Mouse (Mus musculus): ENCODE data around the gene Birc6. TPM values are rescaled to one million over a fixed set of nuclear protein-coding genes. Genes with fewer than 3 reads are reported as not detected.

Gene Birc6
- polyA plus RNA-seq, 1 experiment from 2014 or later, result 80.0 TPM

DNA sequence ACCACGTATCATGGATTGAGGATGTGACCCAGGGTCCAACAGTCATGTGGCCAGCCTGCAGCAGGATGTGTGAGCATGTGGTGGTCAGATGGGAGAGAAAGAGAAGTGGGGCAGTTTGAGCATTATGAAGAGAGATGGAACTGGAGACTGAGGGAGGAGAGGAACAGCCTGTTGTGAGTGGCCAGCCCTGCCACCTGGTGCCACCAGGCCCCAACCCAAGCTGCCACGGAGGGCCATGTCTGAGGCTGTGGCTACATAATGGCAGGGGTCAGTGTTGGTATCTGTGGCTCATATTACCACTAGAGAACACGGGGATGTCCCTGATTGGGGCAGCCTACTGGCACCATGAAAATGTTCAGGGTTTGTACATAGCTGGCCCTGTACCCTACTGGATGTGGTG, 187.0 kb downstream of the Birc6 start:
- WGBS, result 55% methylated on average over 3 of the region's 3 CpGs
- no peak overlapping the region for H3K4me3 ChIP-seq
- H3K9me3 ChIP-seq, result no peaks in the 10 kb centered on the region
- no peak overlapping the region for H3K27ac ChIP-seq
- peaks cover 6% of the 10 kb centered on the region for H3K4me1 ChIP-seq
- H3K4me2 ChIP-seq, result no peak overlapping the region
- ATAC-seq (ENCODE audit: borderline replicate concordance, extremely low read depth, low FRiP score, low TSS enrichment), result no peak
- H3K27me3 ChIP-seq, result no peaks in the 10 kb centered on the region
- H3K36me3 ChIP-seq, result no peaks in the 10 kb centered on the region
- no peak overlapping the region for H3K9ac ChIP-seq

DNA sequence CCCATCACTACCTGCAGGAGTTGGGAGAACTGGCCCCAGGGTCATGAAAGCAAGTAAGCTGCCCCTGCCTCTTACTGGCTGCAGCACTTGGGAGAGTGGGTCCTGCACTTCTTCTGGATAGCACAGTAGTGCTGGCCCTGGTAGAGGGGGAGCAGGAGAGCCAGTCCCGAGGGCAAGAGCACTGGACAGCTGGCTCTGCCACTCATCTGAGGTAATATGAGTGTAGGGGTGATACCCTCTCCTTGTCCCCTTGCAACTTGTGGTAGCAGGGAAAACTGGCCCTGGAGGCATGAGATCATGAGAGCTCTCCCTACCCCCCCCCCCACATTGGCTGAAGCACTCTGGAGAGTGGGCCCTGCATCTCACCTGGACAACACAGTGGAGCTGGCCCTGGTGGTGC, 187.6 kb downstream of the Birc6 start:
- ATAC-seq (ENCODE audit: borderline replicate concordance, extremely low read depth, low FRiP score, low TSS enrichment), result no peak
- H3K9me3 ChIP-seq, result no peaks in the 10 kb centered on the region
- peaks cover 6% of the 10 kb centered on the region for H3K4me1 ChIP-seq
- 46% methylated on average over 1 of the region's 1 CpGs for WGBS
- H3K27me3 ChIP-seq, result no peaks in the 10 kb centered on the region
- H3K4me2 ChIP-seq, result no peak overlapping the region
- no peak overlapping the region for H3K4me3 ChIP-seq
- no peak overlapping the region for H3K27ac ChIP-seq
- H3K36me3 ChIP-seq, result no peaks in the 10 kb centered on the region
- H3K9ac ChIP-seq, result no peak overlapping the region

DNA sequence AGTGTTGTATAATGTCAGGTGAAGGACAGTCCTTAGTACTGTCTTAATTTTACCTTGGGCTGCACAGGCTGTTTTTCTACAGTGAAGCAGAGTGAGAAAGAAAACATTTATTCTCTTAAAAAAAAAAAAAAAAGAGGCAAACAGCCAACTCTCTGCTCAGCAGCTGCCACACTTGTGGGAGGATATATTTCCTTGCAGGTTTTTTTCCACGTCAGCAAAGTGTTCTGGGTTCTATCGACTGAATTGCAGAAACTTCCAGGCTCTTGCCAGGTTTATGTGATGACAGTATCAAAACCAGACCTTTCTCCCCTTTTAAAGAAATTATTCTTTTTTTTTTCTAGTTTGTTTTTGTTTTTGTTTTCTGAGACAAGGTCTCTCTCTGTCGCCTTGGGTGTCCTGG, 188.5 kb downstream of the Birc6 start:
- Histone ChIP-seq H3K4me2 (peak overlapping the region; percentile 64; the same call in 1 of the 2 replicates), H3K27me3 (no peaks in the 10 kb centered on the region), H3K36me3 (0 out of 2 replicates have a peak, but pooled peaks cover 2% of the 10 kb centered on the region), H3K27ac (no peak overlapping the region), H3K4me1 (peaks cover 6% of the 10 kb centered on the region), H3K9me3 (no peaks in the 10 kb centered on the region), H3K9ac (no peak overlapping the region), H3K4me3 (peak overlapping the region; percentile 84; the same call in 1 of the 2 replicates)
- no peak for ATAC-seq (ENCODE audit: borderline replicate concordance, extremely low read depth, low FRiP score, low TSS enrichment)
- 38% methylated on average over 3 of the region's 3 CpGs for WGBS

DNA sequence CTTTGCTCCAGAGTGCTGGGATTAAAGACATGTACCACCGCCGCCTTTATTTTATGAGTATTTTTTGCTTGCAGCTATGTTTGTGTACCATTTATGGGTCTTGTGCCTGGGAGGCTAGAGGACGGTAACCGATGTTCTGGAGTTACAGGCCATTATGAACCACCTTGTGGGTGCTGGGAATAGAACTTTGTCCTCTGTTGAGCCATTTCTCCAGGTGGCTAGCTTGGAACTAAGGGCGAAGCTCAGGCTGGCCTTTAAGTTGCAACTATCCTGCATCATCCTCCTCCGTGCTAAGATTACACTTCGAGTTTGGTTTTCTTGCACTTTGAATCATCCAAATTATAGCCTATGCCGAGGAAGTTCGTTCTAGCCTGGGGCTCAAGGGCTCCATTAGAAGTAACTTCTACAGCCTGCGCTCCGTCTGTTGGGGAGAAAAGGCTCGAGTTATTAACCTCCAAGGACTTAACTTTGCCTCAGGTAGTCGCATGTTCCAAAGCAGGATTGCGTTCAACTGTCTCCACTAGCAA, 189.1 kb downstream of the Birc6 start:
- H3K9ac ChIP-seq, result peak overlapping the region; percentile 55
- H3K4me1 ChIP-seq, result peaks cover 6% of the 10 kb centered on the region
- peak overlapping the region; percentile 84 for H3K4me3 ChIP-seq
- H3K4me2 ChIP-seq, result peak overlapping the region; percentile 64
- peaks cover 7% of the 10 kb centered on the region; the same call in 1 of the 2 replicates for H3K36me3 ChIP-seq
- no peaks in the 10 kb centered on the region for H3K9me3 ChIP-seq
- peak overlapping the region; percentile 41; the same call in 1 of the 2 replicates for H3K27ac ChIP-seq
- ATAC-seq (ENCODE audit: borderline replicate concordance, extremely low read depth, low FRiP score, low TSS enrichment), result no peak; the same call in 1 of the 2 replicates
- no peaks in the 10 kb centered on the region for H3K27me3 ChIP-seq
- 9% methylated on average over 14 of the region's 14 CpGs for WGBS

DNA sequence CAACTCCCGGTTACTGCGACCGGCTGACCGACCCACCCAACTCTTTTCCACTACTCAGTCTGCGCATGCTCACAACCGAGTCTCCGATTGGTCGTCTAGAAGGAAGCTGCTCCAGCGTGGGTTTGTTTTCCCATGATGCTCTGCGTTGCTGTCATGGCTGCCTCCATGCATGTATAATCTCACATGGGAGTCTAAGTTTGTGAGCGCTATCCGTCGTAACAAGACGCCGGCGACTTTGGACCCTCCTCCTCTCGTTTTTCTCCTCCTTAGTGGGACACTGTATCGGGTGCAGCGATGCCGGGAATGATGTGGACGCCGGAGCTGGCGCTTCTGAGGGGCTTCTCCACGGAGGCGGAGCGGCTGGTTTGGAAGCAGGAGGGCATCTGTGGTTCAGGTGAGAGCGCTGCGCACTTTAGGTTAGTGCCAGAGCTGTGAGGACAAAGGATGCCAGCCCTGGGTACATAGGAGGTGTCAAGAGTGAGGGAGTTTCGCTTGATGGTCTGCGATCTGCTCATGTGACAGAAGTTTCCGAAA, 189.6 kb downstream of the Birc6 start, which contains the start of gene Ttc27:
Gene Ttc27 (plus strand): TSS at position 115 of the 534 bp plus-strand sequence.
- ATAC-seq (ENCODE audit: borderline replicate concordance, extremely low read depth, low FRiP score, low TSS enrichment), result peak; percentile 91
- under 1% methylated on average over 31 of the region's 31 CpGs for WGBS
- Histone ChIP-seq H3K4me1 (peaks cover 6% of the 10 kb centered on the region), H3K27ac (peak within 1 kb of the TSS; percentile 41; the same call in 1 of the 2 replicates), H3K9me3 (no peaks in the 10 kb centered on the region), H3K4me2 (peak within 1 kb of the TSS; percentile 64), H3K27me3 (no peaks in the 10 kb centered on the region), H3K4me3 (peak within 1 kb of the TSS; percentile 84), H3K9ac (peak within 1 kb of the TSS; percentile 68), H3K36me3 (peaks cover 9% of the 10 kb centered on the region; the same call in 1 of the 2 replicates)

DNA sequence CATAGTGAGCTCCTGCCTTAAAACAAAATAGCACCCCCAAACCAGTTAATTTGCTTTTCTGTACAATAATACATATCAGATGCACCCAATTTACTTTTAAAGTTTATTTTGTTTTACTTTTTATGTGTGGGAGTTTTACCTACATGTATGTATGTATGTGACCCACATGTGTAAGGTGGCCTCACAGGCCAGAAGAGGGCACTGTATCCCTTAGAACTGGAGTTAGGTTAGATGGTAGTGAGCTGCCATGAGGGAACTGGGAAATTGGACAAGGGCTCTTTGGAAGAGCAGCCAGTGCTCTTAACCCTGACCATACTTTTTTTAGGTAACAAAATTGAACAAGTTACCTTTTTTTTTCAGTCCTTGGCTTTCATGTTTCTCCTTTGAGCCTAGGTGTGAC, 204.8 kb downstream of the Birc6 start:
- peaks cover 5% of the 10 kb centered on the region; the same call in 1 of the 2 replicates for H3K36me3 ChIP-seq

DNA sequence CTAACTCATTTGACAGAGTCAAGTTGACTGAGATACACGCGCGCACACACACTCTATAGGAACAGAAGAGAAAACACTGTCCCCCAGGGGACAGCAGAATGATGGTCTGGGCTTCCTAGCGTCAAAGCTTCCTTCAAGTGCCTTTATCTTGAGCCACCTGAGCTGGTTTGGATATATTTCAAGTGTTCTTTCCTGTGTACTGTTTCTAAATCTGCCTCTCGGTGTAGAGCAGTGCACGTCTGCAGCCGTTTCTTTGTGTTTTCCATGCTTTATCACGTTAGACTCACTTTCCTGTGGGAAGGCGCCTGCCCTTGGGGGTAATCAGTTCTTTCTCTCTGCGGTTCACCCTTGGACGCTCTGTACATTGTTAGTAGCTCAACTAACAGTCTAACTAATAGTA, 207.3 kb downstream of the Birc6 start:
- no peak for ATAC-seq (ENCODE audit: borderline replicate concordance, extremely low read depth, low FRiP score, low TSS enrichment)
- Histone ChIP-seq H3K4me3 (no peak overlapping the region), H3K27me3 (no peaks in the 10 kb centered on the region), H3K9ac (no peak overlapping the region), H3K36me3 (no peaks in the 10 kb centered on the region), H3K4me1 (no peaks in the 10 kb centered on the region), H3K27ac (no peak overlapping the region), H3K4me2 (no peak overlapping the region), H3K9me3 (no peaks in the 10 kb centered on the region)
- WGBS, result 83% methylated on average over 11 of the region's 11 CpGs

More for the DNA sequence above, 204.8 kb downstream of the Birc6 start:
- Histone ChIP-seq H3K9me3 (no peaks in the 10 kb centered on the region), H3K4me1 (no peaks in the 10 kb centered on the region), H3K27ac (no peak overlapping the region), H3K4me2 (no peak overlapping the region), H3K4me3 (no peak overlapping the region), H3K27me3 (no peaks in the 10 kb centered on the region), H3K9ac (no peak overlapping the region)
- no peak for ATAC-seq (ENCODE audit: borderline replicate concordance, extremely low read depth, low FRiP score, low TSS enrichment)

DNA sequence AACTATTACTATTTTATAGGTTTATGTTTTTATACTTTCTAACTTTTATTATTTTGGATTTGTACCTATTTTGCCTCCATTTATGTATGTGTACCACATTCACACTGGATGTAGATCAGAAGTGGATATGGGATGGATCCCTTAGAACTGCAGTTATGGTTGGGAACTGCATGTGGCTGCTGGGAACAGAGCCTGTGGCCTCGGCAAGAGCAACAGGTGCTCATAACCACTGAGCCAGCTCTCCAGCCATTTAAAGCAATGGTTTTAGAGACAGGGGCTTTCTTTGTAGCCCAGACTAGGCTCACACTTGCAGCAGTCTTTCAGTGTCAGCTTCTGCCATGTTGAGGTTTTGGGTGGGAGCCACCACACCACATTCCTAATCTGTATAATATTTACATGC, 221.6 kb downstream of the Birc6 start:
- 70% methylated on average over 1 of the region's 1 CpGs for WGBS
- ATAC-seq (ENCODE audit: borderline replicate concordance, extremely low read depth, low FRiP score, low TSS enrichment), result no peak
- Histone ChIP-seq H3K4me1 (peaks cover 13% of the 10 kb centered on the region; the same call in 1 of the 2 replicates), H3K4me3 (no peak overlapping the region), H3K36me3 (no peaks in the 10 kb centered on the region), H3K9ac (no peak overlapping the region), H3K27me3 (no peaks in the 10 kb centered on the region), H3K9me3 (no peaks in the 10 kb centered on the region), H3K27ac (no peak overlapping the region), H3K4me2 (no peak overlapping the region)

DNA sequence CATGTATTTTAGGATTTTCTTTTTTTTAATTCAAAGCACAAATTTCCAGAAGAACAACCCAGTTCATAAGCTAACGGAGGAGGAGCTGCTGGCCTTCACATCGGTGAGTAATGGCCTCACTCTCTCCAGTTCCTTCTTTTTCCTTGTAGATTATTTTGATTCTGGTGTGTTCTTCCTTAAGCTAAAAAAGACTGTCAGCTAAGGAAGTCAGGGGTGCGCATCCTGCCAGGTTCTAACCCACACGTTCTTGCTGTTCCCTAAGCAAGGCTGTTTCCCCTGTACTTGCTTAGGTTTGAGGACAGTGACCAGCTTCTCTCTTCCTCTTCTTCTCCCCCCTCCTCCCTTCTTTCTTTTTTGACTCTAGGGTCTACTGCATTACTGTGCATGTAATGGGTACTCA, 222.9 kb downstream of the Birc6 start:
- Histone ChIP-seq H3K36me3 (no peaks in the 10 kb centered on the region), H3K9ac (no peak overlapping the region), H3K4me1 (peaks cover 13% of the 10 kb centered on the region; the same call in 1 of the 2 replicates), H3K27ac (no peak overlapping the region), H3K9me3 (no peaks in the 10 kb centered on the region), H3K4me2 (no peak overlapping the region), H3K4me3 (no peak overlapping the region), H3K27me3 (no peaks in the 10 kb centered on the region)
- no peak for ATAC-seq (ENCODE audit: borderline replicate concordance, extremely low read depth, low FRiP score, low TSS enrichment)
- WGBS, result 83% methylated on average over 4 of the region's 4 CpGs

Other genes starting within 250 kb of the Birc6 start
- gene Memo1, start 232.8 kb upstream of the Birc6 start, polyA plus RNA-seq (2015; fragmentation: Nextera tagmentation; extraction: Ambion mirVana), result 86.1 and 90.5 TPM in 2 replicates
- gene Dpy30, start 204.4 kb upstream of the Birc6 start, polyA plus RNA-seq (2015; fragmentation: Nextera tagmentation; extraction: Ambion mirVana), result 219 and 227 TPM in 2 replicates
- 15.6 and 16.9 TPM in 2 replicates for gene Spast, start 189.3 kb upstream of the Birc6 start, polyA plus RNA-seq (2015; fragmentation: Nextera tagmentation; extraction: Ambion mirVana)
- gene Slc30a6, start 132.7 kb upstream of the Birc6 start, polyA plus RNA-seq (2015; fragmentation: Nextera tagmentation; extraction: Ambion mirVana), result 41.5 and 43.0 TPM in 2 replicates
- gene Nlrc4, start 69.2 kb upstream of the Birc6 start, polyA plus RNA-seq (2015; fragmentation: Nextera tagmentation; extraction: Ambion mirVana), result 0.31 and 0.36 TPM in 2 replicates
- 64.9 and 66.7 TPM in 2 replicates for gene Yipf4, start 38.8 kb upstream of the Birc6 start, polyA plus RNA-seq (2015; fragmentation: Nextera tagmentation; extraction: Ambion mirVana)
- 21.2 and 23.5 TPM in 2 replicates for gene Ttc27, start 189.4 kb downstream of the Birc6 start, polyA plus RNA-seq (2015; fragmentation: Nextera tagmentation; extraction: Ambion mirVana)

All from lung, embryonic 15.5 days (tissue).